Mouse (Mus musculus) effector memory CD4-positive, alpha-beta T cell, adult 5 months (primary cell): ENCODE data around the gene Prpf4b. TPM values are rescaled to one million over a fixed set of nuclear protein-coding genes. Genes with fewer than 3 reads are reported as not detected.

Experiments
- polyA plus RNA-seq: library from polyadenylated mRNA; unstranded; fragments of 100-300 nt; shearing (Covaris generic); gene quantifications from one replicate; pipeline ENCODE4 v1.2.1, GENCODE M21; 2017

The Prpf4b gene
- 80.2 TPM for polyA plus RNA-seq

GRCm38 (mm10) chr13:34875166-34875710, at the start of gene Prpf4b:
Prpf4b (plus strand) TSS chr13:34875302.

DNA sequence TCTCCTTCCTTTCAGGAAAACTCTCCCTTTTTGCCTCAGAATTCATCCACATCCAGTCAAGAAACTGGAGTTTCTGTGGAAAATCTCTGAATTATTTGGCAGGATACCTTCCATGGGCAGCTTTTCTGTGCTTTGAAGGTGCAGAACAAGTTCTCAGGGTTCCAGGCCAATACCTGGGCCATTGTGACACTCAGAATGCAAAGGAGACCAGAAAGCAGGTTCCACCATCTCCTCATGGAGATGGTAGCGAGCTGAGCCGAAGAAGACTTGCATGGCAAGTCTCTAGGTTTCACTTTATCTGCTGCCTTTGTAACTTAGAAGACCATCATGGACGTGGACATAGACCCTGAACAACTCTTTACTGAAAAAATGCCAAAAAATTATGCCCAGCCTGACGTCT, 49.1 kb downstream of the Prpf4b start, which contains the start of the genes Fam217a and 4933417A18Rik:
Fam217a (minus strand) TSS at position 101 of the 400 bp plus-strand sequence.
4933417A18Rik (plus strand) TSS at position 200 of the 400 bp plus-strand sequence.

Other genes starting within 250 kb of the Prpf4b start
- gene Pxdc1, start 221.8 kb upstream of the Prpf4b start, polyA plus RNA-seq = 0.30 TPM
- not detected for gene Fam50b, start 140.5 kb upstream of the Prpf4b start, polyA plus RNA-seq
- not detected for gene Fam217a, start 49.0 kb downstream of the Prpf4b start, polyA plus RNA-seq
- not detected for gene 4933417A18Rik, start 49.1 kb downstream of the Prpf4b start, polyA plus RNA-seq
- not detected for gene Eci3, start 88.5 kb downstream of the Prpf4b start, polyA plus RNA-seq
- 31.2 TPM for gene Eci2, start 151.8 kb downstream of the Prpf4b start, polyA plus RNA-seq